Mouse (Mus musculus) kidney, adult 2 months (tissue): ENCODE results near the gene 4930402F06Rik.

Experiments
- CTCF ChIP-seq: fragments of 200-500 bp; conservative IDR thresholded peaks from 2 replicates; pipeline ENCODE4 v1.5.1; 2011; ENCODE audit warnings: low read depth, mild to moderate bottlenecking, control low read depth, low read length, moderate library complexity, mixed read lengths; ENCODE audit not compliant: insufficient read depth, insufficient read length
- POLR2A ChIP-seq: fragments of 200-500 bp; IDR thresholded peaks from one replicate; pipeline ENCODE4 v1.6.1; 2011; ENCODE audit warnings: low read depth, low read length, control low read depth

- TF ChIP-seq POLR2A (no peak), CTCF (no peak)
Measured at GRCm38 (mm10) chr2:35412246-35412645, 15.3 kb upstream of the 4930402F06Rik start.
